Mouse (Mus musculus): ENCODE results near the gene Rab2b.
"Not testable (repeated sequence)": the region's sequence is repeated elsewhere in the genome, so short reads cannot be mapped to it uniquely, and the experiment has no call there.

Gene Rab2b

GRCm38 (mm10) chr14:52278932-52279746 lies at the start of gene Rab2b, which contains the start of gene Tox4:
TSS of gene Rab2b (minus strand) at chr14:52279545.
TSS of gene Tox4 (plus strand) at chr14:52279146.
- DNase-seq (ENCODE audit: low spot score in 2 of 2): peak; percentile 98

GRCm38 (mm10) chr14:52327910-52328812 lies 48.8 kb upstream of the Rab2b start, which contains the start of gene Sall2:
TSS of gene Sall2 (minus strand) at chr14:52328762.
- DNase-seq (ENCODE audit: low spot score in 2 of 2): no peak

GRCm38 (mm10) chr14:52327375-52327901 lies 48.1 kb upstream of the Rab2b start:
- DNase-seq (ENCODE audit: low spot score in 2 of 2): no peak

GRCm38 (mm10) chr14:52325890-52326289 lies 46.5 kb upstream of the Rab2b start:
- no peak for DNase-seq (ENCODE audit: low spot score in 2 of 2)

GRCm38 (mm10) chr14:52319361-52319760 lies 40.0 kb upstream of the Rab2b start:
- no peak for DNase-seq (ENCODE audit: low spot score in 2 of 2)

GRCm38 (mm10) chr14:52316441-52317225 lies 37.3 kb upstream of the Rab2b start:
- DNase-seq (ENCODE audit: low spot score in 2 of 2): no peak

- peak; percentile 35 to 39 for DNase-seq (ENCODE audit: low spot score in 2 of 2)
These were observed 36.6 kb upstream of the Rab2b start for GRCm38 (mm10) chr14:52315792-52316440.

GRCm38 (mm10) chr14:52315283-52315780 lies 36.0 kb upstream of the Rab2b start:
- no peak for DNase-seq (ENCODE audit: low spot score in 2 of 2)

- no peak for DNase-seq (ENCODE audit: low spot score in 2 of 2)
These were observed 35.4 kb upstream of the Rab2b start for GRCm38 (mm10) chr14:52314808-52315150.

GRCm38 (mm10) chr14:52313931-52314807 lies 34.8 kb upstream of the Rab2b start:
- DNase-seq (ENCODE audit: low spot score in 2 of 2): no peak

GRCm38 (mm10) chr14:52310906-52311305 lies 31.6 kb upstream of the Rab2b start:
- no peak for DNase-seq (ENCODE audit: low spot score in 2 of 2)

GRCm38 (mm10) chr14:52310343-52310742 lies 31.0 kb upstream of the Rab2b start:
- DNase-seq (ENCODE audit: low spot score in 2 of 2): not testable (repeated sequence)

- no peak for DNase-seq (ENCODE audit: low spot score in 2 of 2)
These were observed 26.8 kb upstream of the Rab2b start for GRCm38 (mm10) chr14:52306100-52306499.

- DNase-seq (ENCODE audit: low spot score in 2 of 2): peak; percentile 88 to 90
These were observed 25.4 kb upstream of the Rab2b start, which contains the start of gene Mettl3 for GRCm38 (mm10) chr14:52304644-52305271. TSS of gene Mettl3 (minus strand) at chr14:52305128.

GRCm38 (mm10) chr14:52303517-52303916 lies 24.2 kb upstream of the Rab2b start:
- not testable (repeated sequence) for DNase-seq (ENCODE audit: low spot score in 2 of 2)

- no peak for DNase-seq (ENCODE audit: low spot score in 2 of 2)
These were observed 16.4 kb upstream of the Rab2b start for GRCm38 (mm10) chr14:52295558-52296264.

GRCm38 (mm10) chr14:52284191-52284590 lies 4.8 kb upstream of the Rab2b start:
- DNase-seq (ENCODE audit: low spot score in 2 of 2): no peak

- no peak for DNase-seq (ENCODE audit: low spot score in 2 of 2)
These were observed 4.3 kb upstream of the Rab2b start for GRCm38 (mm10) chr14:52283629-52284028.

GRCm38 (mm10) chr14:52279747-52280120 lies 389 bp upstream of the Rab2b start:
- no peak for DNase-seq (ENCODE audit: low spot score in 2 of 2)
